Mouse (Mus musculus) G1E (cell line): ENCODE results near the gene Ankrd13d. TPM values are rescaled to one million over a fixed set of nuclear protein-coding genes. Genes with fewer than 3 reads are reported as not detected.
"Not testable (repeated sequence)": the region's sequence is repeated elsewhere in the genome, so short reads cannot be mapped to it uniquely, and the experiment has no call there.

ENCODE experiments used
- ATAC-seq: 2 replicates; pipeline ENCODE4 v1.8.0; 2016; ENCODE audit warnings: mild to moderate bottlenecking; ENCODE audit not compliant: insufficient number of reproducible peaks, poor library complexity, low FRiP score, severe bottlenecking; ENCODE audit errors: extremely low read depth
- DNase-seq: peaks from one replicate; pipeline ENCODE4 v3.0.0; 2012; ENCODE audit warnings: low spot score
- H3K27me3 ChIP-seq: 2 replicates; pipeline ENCODE4 v1.6.1; 2012; ENCODE audit warnings: mild to moderate bottlenecking, low read length, inconsistent platforms; ENCODE audit not compliant: insufficient read depth
- H3K36me3 ChIP-seq: replicated peaks from 2 replicates; pipeline ENCODE3; 2012; ENCODE audit warnings: mild to moderate bottlenecking, inconsistent platforms
- H3K4me1 ChIP-seq: 2 replicates; pipeline ENCODE4 v1.6.1; 2012; ENCODE audit warnings: low read depth, low read length, inconsistent platforms, mixed read lengths; ENCODE audit not compliant: insufficient read depth
- H3K4me3 ChIP-seq: 2 replicates; pipeline ENCODE4 v1.5.1; 2012; ENCODE audit warnings: low read depth, mild to moderate bottlenecking, inconsistent platforms, low read length, moderate library complexity, mixed read lengths
- H3K9me3 ChIP-seq: replicated peaks from 2 replicates; pipeline ENCODE4 v1.6.1; 2012; ENCODE audit warnings: inconsistent platforms
- CTCF ChIP-seq: IDR thresholded peaks from 2 replicates; pipeline ENCODE4 v1.5.1; 2012; ENCODE audit warnings: low read depth, low read length, inconsistent platforms, mixed read lengths
- GATA1 ChIP-seq: IDR thresholded peaks from 2 replicates; pipeline ENCODE4 v1.6.1; 2012; ENCODE audit warnings: borderline replicate concordance, low read length, inconsistent platforms, mixed read lengths
- GATA2 ChIP-seq: IDR thresholded peaks from 2 replicates; pipeline ENCODE4 v1.6.1; 2012; ENCODE audit warnings: low read depth, low read length, inconsistent platforms, borderline replicate concordance
- POLR2AphosphoS5 ChIP-seq: IDR thresholded peaks from 2 replicates; pipeline ENCODE4 v1.6.1; 2012; ENCODE audit warnings: low read depth, low read length, inconsistent platforms; ENCODE audit not compliant: insufficient replicate concordance
- TAL1 ChIP-seq: conservative IDR thresholded peaks from 2 replicates; pipeline ENCODE4 v1.6.1; 2012; ENCODE audit warnings: low read depth, low read length, inconsistent platforms, mixed read lengths
- polyA plus RNA-seq: library from polyadenylated mRNA; stranded (reverse); fragments of >175 nt; gene quantifications from 2 replicates; pipeline ENCODE4 v1.2.3, GENCODE M21; 2012
- total RNA-seq, 2 experiments: library from RNA; stranded (forward) in 1 of 2; stranded (reverse) in 1 of 2; fragments of 200-1000 nt in 1 of 2; fragments of >200 nt in 1 of 2; fragmentation: Nextera tagmentation in 1 of 2; gene quantifications; 2 replicates each; pipeline ENCODE4 v1.2.3; 2014 to 2017

Gene Ankrd13d
- total and polyA plus RNA-seq, 3 experiments = 0.95 to 3.0 (median 2.3) TPM

DNA sequence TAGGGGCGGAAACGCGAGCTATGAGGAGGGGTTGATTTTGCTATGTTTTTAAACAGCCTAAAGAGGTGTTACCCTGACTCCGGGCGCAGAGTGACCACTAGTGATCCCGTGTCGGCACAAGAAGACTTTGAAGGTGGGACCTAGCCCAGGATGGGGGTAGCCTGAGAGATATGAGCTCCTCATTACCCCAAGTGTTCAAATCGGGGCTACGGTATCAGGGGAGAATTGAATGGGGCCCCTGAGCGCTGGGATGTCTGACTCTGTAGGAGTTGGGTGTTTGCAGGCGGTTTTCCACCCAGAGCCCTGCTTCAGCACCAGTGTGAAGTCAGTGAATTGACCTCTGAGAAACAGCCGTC lies 25.1 kb downstream of the Ankrd13d start:
- Histone ChIP-seq H3K36me3 (no peaks in the 10 kb centered on the region), H3K4me3 (peak overlapping the region; percentile 74), H3K27me3 (peaks cover 21% of the 10 kb centered on the region), H3K9me3 (no peaks in the 10 kb centered on the region), H3K4me1 (peaks cover 20% of the 10 kb centered on the region)
- TF ChIP-seq TAL1 = no peak
- no peak for TF ChIP-seq GATA2
- TF ChIP-seq POLR2AphosphoS5 = no peak
- TF ChIP-seq CTCF = no peak
- no peak for TF ChIP-seq GATA1
- ATAC-seq = no peak
- DNase-seq = no peak

DNA sequence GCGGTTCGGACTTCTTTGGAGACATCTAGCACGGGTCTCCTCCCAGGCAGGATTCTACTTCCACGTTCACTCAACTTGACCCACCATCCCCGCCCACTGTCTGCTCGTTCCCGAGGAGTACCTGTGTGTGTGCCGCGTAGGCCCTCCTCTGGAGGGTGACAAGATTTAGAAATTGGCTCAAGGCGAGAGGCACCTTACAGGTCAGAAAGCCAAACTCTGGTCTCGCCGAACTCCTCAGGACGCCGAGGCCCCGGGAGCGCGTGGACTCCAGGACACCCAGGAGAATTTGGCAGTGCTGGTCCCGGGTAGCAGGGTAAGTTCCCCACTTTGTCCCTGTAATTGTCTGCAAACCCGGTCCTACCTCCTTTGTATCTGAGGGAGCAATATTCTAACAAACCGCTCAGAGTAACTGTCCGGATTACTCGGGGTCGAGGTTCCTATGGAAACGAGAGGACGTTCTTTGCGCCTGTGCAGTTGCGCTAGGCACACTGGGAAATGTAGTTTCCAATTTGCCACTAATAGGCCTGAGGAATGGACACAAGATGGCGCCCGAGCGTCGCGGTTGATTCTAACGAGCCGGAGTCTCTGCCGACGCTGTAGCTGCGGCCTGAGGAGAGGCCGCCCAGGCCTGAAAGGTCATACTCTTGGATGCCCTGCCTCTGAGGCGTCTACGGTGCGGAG lies 25.6 kb downstream of the Ankrd13d start:
- TF ChIP-seq GATA2 (no peak), POLR2AphosphoS5 (no peak), GATA1 (no peak), TAL1 (no peak), CTCF (no peak; the same call in 1 of the 2 replicates)
- Histone ChIP-seq H3K4me1 (peaks cover 17% of the 10 kb centered on the region), H3K9me3 (no peaks in the 10 kb centered on the region), H3K4me3 (peak overlapping the region; percentile 74), H3K27me3 (peaks cover 19% of the 10 kb centered on the region), H3K36me3 (no peaks in the 10 kb centered on the region)
- ATAC-seq = peak; percentile 75
- peak; percentile 70 for DNase-seq

DNA sequence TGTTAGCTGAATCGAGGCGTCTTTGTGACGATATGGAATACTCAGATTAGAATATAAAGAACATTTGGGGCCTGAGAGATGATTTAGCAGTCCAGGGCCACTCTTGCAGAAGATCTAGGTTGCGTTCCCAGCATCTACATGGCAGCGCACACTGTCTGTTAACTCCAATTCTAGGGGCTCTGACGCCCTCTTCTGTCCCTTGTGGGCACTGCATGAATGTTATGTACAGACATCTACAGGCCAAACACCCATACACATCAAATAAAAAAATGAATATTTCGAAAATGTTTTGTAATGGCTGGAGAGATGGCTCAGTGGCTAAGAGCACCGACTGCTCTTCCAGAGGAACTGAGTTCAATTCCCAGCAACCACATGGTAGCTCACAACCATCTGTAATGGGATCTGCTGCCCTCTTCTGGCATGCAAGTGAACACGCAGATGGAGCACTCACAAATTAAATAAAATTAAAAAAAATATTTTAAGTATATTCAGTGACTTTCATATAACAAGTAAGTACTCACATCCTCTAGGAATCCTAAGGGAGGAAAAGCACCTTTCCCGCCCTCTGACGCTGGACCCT lies 27.3 kb downstream of the Ankrd13d start:
- Histone ChIP-seq H3K36me3 (no peaks in the 10 kb centered on the region), H3K27me3 (peaks cover 17% of the 10 kb centered on the region), H3K9me3 (no peaks in the 10 kb centered on the region), H3K4me3 (no peak overlapping the region), H3K4me1 (peaks cover 17% of the 10 kb centered on the region)
- ATAC-seq (no peak), DNase-seq (no peak)
- no peak for TF ChIP-seq GATA1
- TF ChIP-seq CTCF = no peak
- no peak for TF ChIP-seq POLR2AphosphoS5
- no peak for TF ChIP-seq TAL1
- no peak for TF ChIP-seq GATA2

DNA sequence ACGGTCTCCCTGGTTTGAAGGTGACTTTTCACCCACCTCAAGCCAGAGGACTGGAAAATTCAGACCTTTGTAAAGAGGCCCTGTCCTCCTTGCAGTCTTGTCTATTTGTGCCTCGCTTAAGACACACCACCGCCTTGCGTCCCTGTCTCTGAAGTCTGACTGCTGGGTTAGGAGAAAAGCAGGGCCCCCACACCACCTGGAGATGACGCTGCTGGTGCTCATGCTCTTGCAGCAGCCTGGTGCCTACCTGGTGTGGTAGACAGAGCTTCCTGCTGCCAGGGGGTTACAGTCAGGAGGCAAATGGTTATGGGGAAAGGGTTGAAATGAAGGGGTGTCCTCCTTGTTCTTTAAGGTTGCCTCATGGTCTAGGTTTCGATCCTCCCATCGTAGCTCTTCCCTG lies 28.7 kb downstream of the Ankrd13d start:
- no peak for DNase-seq
- Histone ChIP-seq H3K9me3 (no peaks in the 10 kb centered on the region), H3K4me1 (peaks cover 17% of the 10 kb centered on the region), H3K4me3 (no peak overlapping the region), H3K36me3 (no peaks in the 10 kb centered on the region), H3K27me3 (peaks cover 23% of the 10 kb centered on the region)
- TF ChIP-seq POLR2AphosphoS5 (no peak), GATA2 (no peak), TAL1 (no peak)
- no peak for ATAC-seq

DNA sequence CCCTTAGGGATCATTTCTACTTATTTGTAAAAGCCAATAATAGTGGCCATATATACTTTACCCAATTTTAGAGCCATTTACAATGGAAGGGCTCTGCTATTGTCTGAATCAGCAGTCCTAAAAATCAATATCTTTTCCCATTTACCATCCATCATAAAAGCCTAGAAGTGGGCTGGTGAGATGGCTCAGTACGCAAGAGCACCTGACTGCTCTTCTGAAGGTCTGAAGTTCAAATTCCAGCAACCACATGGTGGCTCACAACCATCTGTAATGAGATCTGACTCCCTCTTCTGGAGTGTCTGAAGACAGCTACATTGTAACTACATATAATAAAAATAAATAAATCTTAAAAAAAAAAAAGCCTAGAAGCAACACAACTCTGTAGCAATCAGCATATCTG lies 34.3 kb downstream of the Ankrd13d start:
- H3K4me3 ChIP-seq, DNase-seq, H3K9me3 ChIP-seq, H3K36me3 ChIP-seq, ATAC-seq, H3K4me1 ChIP-seq: not testable (repeated sequence)
- H3K27me3 ChIP-seq = peaks cover 28% of the 10 kb centered on the region

DNA sequence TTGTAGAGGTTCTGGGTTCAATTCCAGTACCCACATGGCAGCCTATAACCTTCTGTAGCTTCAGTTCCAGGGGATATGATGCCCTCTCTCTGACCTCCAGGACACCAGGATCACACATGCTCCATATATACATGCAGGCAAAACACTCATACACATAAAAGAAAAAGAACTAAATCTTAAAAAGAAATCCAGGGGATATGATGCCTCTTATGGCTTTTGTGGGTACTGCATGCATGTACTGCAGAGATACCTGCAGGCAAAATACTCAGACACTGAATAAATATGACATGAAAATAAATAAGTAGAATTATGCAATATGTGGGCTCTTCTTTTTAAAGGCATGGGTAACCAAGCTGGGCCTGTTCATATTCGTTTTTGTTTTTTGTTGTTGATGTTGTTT lies 35.9 kb downstream of the Ankrd13d start:
- Histone ChIP-seq H3K4me3 (no peak overlapping the region), H3K9me3 (no peaks in the 10 kb centered on the region), H3K36me3 (no peaks in the 10 kb centered on the region), H3K27me3 (peaks cover 20% of the 10 kb centered on the region), H3K4me1 (peaks cover 8% of the 10 kb centered on the region)
- DNase-seq (no peak), ATAC-seq (no peak)
- TF ChIP-seq TAL1 (no peak), GATA2 (no peak), POLR2AphosphoS5 (no peak), GATA1 (no peak), CTCF (no peak)

DNA sequence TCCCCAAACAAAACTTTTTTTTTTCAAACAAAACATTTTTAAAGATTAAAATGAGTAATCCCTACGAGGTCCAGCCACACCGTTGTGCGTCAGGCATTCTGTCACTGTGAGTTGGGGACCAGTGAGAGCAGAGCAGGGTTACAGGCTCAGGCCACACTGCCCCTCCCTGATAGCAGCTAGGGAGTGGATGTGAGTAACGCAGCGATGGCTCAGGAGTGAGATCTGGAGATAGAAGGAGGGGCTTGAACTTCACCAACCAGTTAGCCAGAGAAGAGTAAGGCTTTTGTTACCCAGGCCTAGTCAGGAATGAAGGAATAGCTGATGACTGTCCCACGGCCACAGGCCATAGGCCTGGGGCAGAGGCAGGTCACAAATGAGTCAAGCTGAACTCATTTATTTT lies 38.2 kb downstream of the Ankrd13d start:
- no peaks in the 10 kb centered on the region for H3K36me3 ChIP-seq
- H3K9me3 ChIP-seq = no peaks in the 10 kb centered on the region
- DNase-seq (no peak), ATAC-seq (no peak)
- H3K4me3 ChIP-seq = no peak overlapping the region
- TF ChIP-seq GATA2 = no peak
- no peak for TF ChIP-seq CTCF
- TF ChIP-seq TAL1 = no peak
- TF ChIP-seq POLR2AphosphoS5 = no peak
- TF ChIP-seq GATA1 = no peak
- peaks cover 22% of the 10 kb centered on the region for H3K27me3 ChIP-seq
- H3K4me1 ChIP-seq = peaks cover 8% of the 10 kb centered on the region
